Mouse (Mus musculus) layer of hippocampus, postnatal 36 days (tissue): ENCODE results near the gene Olfr418. TPM values are rescaled to one million over a fixed set of nuclear protein-coding genes. Genes with fewer than 3 reads are reported as not detected.
"Not testable (repeated sequence)": the region's sequence is repeated elsewhere in the genome, so short reads cannot be mapped to it uniquely, and the experiment has no call there.

ENCODE experiments used
- DNase-seq, 2 experiments: peaks; one replicate each; pipeline ENCODE4 v3.0.0; 2022
- total RNA-seq, 2 experiments: library from RNA; stranded (reverse); gene quantifications; 2 replicates each; pipeline ENCODE4 v1.2.3; 2021

Gene Olfr418
- not detected for total RNA-seq

DNA sequence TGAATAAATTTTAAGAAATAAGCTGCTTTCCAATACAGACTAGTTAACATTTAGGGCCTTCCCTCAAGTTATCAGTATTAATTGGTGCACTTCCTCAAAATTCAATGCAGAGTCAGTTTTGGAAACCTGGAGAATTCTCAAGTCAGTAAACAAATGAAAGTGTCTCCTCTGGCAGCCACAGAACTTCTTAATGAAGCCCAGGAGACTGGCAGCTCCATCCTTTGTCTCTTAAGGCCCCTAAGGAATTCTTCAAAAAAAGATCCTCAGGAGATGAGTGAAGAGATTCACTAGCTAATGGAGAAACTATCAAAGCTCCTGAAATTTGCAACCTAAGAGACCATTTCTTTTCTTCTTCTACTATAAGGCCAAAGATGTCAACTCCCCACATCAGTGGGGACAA, at the start of gene Olfr418:
Olfr418 (plus strand) TSS at position 301 of the 400 bp plus-strand sequence.
- no peak for DNase-seq

DNA sequence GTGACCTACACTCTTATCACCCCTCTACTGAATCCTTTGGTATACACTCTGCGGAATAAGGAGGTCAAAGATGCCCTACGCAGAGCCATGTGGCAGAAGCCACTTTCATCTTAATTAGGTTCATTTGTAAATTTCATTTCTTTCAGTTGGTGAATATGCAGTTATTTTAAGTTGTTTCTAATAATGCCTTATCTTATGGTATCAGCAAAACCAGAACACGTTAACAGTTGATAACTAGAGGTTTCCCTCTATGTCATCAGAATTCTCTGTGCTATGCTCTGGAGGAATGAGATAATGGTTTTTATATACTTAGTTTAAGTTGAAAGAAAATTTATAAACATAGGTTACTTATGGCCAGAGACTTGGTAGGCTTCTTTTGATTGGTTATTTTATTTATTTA, 49.3 kb upstream of the Olfr418 start:
- no peak for DNase-seq

DNA sequence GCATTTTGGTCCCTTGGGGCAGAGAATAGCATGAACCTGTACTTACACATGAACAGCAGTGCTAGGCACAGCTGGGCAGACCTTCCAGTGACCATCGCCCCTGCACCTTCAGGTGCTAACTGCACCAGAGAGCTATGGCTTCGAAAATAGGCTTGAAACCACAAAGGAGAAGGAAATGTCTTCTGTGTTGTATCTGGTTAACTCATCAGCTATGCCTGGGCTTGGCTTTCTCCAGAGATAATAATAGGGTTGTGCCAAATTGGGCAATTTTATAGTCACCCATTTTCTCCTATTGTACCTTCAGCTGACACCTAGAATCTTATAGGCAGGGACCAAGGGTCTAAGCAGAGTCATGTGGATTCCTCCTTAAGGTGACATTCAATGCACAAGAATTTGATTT, 38.7 kb upstream of the Olfr418 start, which contains the start of gene Fcer1a:
Fcer1a (minus strand) TSS at position 134 of the 400 bp plus-strand sequence.
- DNase-seq, result no peak

DNA sequence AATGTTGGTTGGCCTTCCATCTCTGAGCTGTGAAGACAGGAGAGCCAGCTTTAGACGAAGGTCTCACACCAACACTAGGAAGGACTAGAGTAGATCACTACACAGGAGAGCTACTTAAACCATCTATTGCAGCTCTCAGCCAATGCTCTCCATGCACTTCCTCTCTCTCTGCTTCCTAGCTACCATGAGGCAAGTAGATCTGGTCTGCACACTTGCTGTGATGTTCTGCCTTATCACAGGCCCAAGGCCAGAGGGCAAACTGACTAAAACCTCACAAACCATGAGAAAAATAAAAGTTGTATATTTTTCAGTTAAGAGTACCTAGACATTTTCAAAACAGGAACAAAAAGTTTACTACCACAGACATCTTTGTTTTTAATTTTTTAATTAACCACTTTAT, 28.8 kb upstream of the Olfr418 start:
- DNase-seq, result not testable (repeated sequence)

DNA sequence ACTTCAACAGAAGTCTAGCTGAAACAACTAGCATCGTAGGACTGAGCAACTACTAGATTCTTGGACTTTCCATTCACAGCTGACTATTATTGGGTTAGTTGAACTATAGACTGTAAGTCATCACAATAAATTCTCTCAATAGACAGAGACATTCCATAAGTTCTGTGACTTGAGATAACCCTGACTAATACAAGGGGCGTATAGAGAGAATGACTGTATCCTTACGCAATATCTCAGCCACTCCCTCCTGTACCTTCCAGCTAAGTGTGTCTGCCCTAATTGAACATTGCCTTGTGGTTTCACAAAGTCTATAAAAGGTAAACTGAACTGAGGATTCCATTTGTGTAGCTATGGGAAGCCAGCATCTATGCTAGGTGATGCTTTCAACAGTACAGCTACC, 15.9 kb upstream of the Olfr418 start:
- no peak for DNase-seq

DNA sequence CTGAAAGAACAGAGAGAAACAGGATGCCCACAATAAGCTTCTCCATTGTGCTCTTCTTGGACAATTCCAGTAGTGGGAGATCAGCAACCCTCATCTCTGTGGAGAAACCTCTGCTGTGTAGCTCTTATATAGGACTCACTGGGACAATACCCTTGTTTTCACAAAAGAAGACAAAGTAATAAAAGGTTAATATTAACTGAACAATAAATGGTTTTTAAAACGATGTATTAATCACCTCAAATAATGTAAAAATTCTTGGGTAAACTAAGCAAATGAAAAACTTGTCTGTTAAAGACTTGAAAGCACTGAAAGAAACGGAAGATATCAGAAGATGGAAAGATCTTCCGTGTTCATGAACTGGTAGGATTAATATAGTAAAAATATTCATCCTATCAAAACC, 11.9 kb downstream of the Olfr418 start, which contains the start of gene Mptx2:
Mptx2 (minus strand) TSS at position 101 of the 400 bp plus-strand sequence.
- no peak for DNase-seq

DNA sequence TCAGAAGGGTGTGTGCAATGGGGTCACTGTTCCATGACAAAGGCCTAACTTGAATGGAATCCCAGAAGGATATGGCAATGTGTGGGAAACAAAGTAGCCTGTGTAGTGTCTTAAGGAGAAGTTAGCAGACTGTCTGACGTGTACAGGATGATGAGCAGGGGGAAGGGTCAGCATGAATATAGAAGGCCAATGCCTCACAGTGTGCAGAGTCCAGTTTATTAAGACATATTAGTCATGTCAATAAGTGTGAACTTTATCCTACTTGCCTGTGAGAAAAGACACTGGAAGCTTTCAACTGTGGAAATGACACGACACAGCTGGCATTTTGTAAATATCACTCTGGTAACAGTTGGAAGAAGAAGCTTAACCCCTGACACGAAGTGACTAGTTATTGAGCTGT, 37.0 kb downstream of the Olfr418 start:
- not testable (repeated sequence) for DNase-seq

DNA sequence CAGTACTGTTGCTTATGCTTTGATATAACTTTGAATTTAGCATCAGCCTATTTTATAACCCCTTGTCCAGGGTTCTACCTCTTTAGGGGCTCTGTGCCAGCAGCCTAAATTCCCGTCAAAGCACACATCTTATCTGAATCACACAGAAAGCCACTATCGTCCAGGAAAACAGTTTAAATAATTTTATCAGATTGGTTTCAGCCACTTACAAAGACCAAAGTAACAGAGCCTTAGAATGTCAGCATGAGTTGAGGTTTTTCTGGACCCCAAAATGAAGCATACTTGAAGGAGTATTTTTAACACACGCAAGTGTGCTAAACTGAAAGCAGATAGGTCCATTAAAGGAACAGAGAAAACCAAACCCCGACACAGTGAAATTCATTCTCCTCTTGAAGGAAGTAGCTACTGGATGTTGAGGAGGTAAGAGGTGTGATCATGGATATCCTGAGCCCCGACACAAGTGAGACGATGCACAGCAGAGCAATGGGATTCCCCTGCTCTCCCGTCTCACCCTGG, 47.8 kb downstream of the Olfr418 start:
- DNase-seq, result not testable (repeated sequence)

DNA sequence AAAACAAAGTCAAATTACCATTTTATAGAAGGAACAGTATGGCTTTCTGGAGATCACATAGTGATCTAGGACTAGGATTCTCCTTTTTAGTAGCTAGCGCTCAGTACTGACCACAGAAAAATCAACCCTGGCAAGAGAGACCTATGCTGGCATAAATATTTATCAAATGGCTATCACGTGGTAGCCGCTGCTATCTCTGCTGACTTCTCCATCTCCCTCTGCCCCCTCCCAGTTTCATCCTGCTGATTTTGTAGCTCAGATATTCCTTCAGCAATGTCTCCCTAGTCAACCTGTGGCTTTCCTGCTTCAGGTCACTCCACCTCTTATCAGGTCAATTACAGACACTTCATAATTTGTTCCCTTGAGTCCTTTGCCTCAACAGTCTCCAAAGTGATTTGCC, 49.9 kb downstream of the Olfr418 start:
- no peak for DNase-seq

DNA sequence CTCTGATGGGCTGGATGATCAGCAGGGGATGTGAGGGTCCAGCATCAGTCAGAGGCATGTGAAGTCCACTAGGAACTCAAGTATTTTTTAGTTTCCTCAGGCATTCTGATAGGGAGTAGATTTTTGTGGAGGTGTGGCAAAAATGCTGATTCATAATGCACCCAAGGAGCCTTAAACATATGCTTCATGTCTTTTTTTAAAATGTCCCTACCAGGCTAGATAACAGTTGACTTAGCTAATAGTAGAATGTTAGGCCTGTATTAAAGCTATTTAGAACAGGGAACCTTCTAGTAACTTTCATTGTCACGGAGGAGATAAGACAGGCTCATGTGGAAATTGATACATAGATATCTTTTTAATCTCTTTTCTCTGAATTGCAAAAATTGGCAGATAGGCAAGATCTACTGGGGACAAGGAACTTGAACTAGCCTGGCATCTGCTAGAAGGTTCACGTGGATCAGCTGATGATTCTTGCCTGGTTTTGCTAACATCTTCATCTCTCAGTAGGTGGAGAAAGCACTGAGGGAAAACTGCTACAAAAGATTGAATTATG, 52.2 kb downstream of the Olfr418 start:
- no peak for DNase-seq

DNA sequence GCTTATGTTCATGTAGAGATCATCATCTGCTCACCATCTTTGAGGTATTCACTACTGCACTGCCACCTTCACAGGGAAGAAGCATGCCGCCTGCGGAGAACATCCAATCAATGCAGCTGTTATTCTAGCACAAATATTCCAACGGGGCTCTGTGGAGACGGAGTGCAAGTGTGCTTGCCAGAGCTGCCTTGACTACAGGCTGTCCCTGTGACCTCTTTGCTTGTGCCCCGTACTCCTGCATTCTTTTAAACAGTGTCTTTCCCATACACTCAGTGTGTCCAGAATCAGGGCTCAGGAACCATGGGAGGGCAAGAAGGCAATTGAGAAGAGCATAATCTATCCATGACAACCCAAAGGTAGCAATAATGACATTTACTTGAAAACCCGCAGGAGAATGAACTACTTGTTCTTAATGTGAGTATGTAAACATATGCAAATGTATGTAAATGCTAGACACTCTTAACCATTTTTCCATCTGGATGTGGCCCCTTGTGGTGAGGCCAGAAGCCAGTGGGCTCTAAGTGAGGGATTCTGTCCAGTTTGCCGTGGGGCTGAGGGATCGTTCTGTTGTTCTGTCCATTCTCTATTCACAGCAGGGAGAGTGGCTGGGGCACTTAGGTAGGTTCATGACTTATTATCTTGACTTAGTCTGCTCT, 55.9 kb downstream of the Olfr418 start:
- DNase-seq, result no peak

DNA sequence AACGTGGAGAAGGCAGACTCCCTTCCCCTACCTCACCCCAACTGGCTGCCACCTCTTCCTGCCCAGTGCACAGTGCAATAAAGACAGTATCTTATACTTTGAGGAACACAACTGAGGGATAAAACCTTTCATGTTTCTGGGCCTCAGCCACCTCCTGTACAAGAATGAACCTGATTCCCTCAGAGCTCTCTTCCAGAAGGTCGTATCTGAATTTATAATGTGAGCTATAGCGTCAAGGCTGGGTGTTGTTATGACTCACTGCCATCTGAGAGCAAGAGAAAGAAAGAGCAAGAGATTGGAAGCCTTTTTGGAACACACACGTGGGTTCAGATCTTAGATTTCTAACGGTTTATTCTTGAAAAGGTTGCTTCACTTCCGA, 56.4 kb downstream of the Olfr418 start:
- DNase-seq, result no peak

Other genes with a start within 250 kb of the Olfr418 start
- gene Olfr1408, start 128.6 kb upstream of the Olfr418 start, total RNA-seq, result not detected
- not detected for gene Olfr1406, start 75.4 kb upstream of the Olfr418 start, total RNA-seq
- gene Olfr218, start 68.2 kb upstream of the Olfr418 start, total RNA-seq, result not detected
- not detected for gene Olfr1404, start 53.6 kb upstream of the Olfr418 start, total RNA-seq
- gene Fcer1a, start 38.8 kb upstream of the Olfr418 start, total RNA-seq, result not detected
- gene Mptx2, start 11.8 kb downstream of the Olfr418 start, total RNA-seq, result not detected
- 10 to 100 TPM; 73.7 to 76.2 TPM for gene Ackr1, start 67.7 kb downstream of the Olfr418 start, total RNA-seq
- gene Aim2, start 84.9 kb downstream of the Olfr418 start, total RNA-seq, result 1 to 10 TPM; 2.9 to 3.7 TPM
- 100 to 1,000 TPM; 366 to 384 TPM for gene Cadm3, start 101.7 kb downstream of the Olfr418 start, total RNA-seq
- not detected for gene Ifi206, start 225.0 kb downstream of the Olfr418 start, total RNA-seq